Mouse (Mus musculus) liver, embryonic 14.5 days (tissue): Measurements from ENCODE around the gene Tpm3. TPM values are rescaled to one million over a fixed set of nuclear protein-coding genes. Genes with fewer than 3 reads are reported as not detected.

ENCODE experiments used
- ATAC-seq: fragments of 200-750 bp; cut with Nextera tagmentation; 2 replicates; pipeline ENCODE4 v1.8.0; 2017; ENCODE audit warnings: moderate number of reproducible peaks, mild to moderate bottlenecking, moderate library complexity; ENCODE audit not compliant: insufficient read depth
- DNase-seq, 3 experiments: peaks; one replicate each; pipeline ENCODE4 v3.0.0-alpha.2; 2012 to 2013; ENCODE audit warnings: low read depth in 3 of 3, low spot score in 3 of 3
- H3K27ac ChIP-seq: fragments of 300-500 bp; sonication (generic); 2 replicates; pipeline ENCODE4 v1.5.1; 2014; ENCODE audit warnings: moderate library complexity, mild to moderate bottlenecking, control low read depth, inconsistent platforms
- H3K27me3 ChIP-seq: fragments of 300-500 bp; sonication (generic); 2 replicates; pipeline ENCODE4 v1.6.1; 2014; ENCODE audit warnings: mild to moderate bottlenecking, low read length, moderate library complexity; ENCODE audit not compliant: control insufficient read depth, insufficient read depth
- H3K36me3 ChIP-seq: fragments of 300-500 bp; sonication (generic); replicated peaks from 2 replicates; pipeline ENCODE4 v1.6.1; 2014; ENCODE audit warnings: low read depth; ENCODE audit not compliant: control insufficient read depth, insufficient read depth
- H3K4me1 ChIP-seq, 2 experiments: fragments of 200-500 bp in 1 of 2; fragments of 300-500 bp in 1 of 2; sonication (generic) in 1 of 2; replicated peaks; 2 replicates each; pipeline ENCODE4 v1.6.1; 2012 to 2014; ENCODE audit warnings: antibody characterized with exemption in 1 of 2, inconsistent platforms in 1 of 2, low read length in 1 of 2; ENCODE audit not compliant: control insufficient read depth in 2 of 2, insufficient read depth in 2 of 2
- H3K4me2 ChIP-seq: fragments of 300-500 bp; sonication (generic); 2 replicates; pipeline ENCODE4 v1.6.1; 2014; ENCODE audit warnings: low read depth, mild to moderate bottlenecking, control low read depth, moderate library complexity
- H3K4me3 ChIP-seq, 2 experiments: fragments of 200-500 bp in 1 of 2; fragments of 300-500 bp in 1 of 2; sonication (generic) in 1 of 2; 2 replicates each; pipeline ENCODE4 v1.5.1; 2012 to 2014; ENCODE audit warnings: low read depth in 2 of 2, low read length in 2 of 2, mild to moderate bottlenecking in 2 of 2, control low read depth in 1 of 2, inconsistent platforms in 1 of 2, moderate library complexity in 1 of 2; ENCODE audit not compliant: insufficient read depth in 1 of 2
- H3K9ac ChIP-seq: fragments of 300-500 bp; sonication (generic); replicated peaks from 2 replicates; pipeline ENCODE4 v1.6.1; 2014; ENCODE audit warnings: mild to moderate bottlenecking, control low read depth, moderate library complexity
- H3K9me3 ChIP-seq: fragments of 300-500 bp; sonication (generic); 2 replicates; pipeline ENCODE4 v1.6.1; 2016; ENCODE audit warnings: low read length, mixed read lengths; ENCODE audit not compliant: control insufficient read depth
- CTCF ChIP-seq: IDR thresholded peaks from 2 replicates; pipeline ENCODE4 v1.5.1; 2016; ENCODE audit warnings: antibody characterized with exemption, low read depth, control low read depth
- EP300 ChIP-seq: IDR thresholded peaks from 2 replicates; pipeline ENCODE4 v1.6.1; 2016; ENCODE audit warnings: antibody characterized with exemption, low read depth
- WGBS: fragments of 180-500 bp; shearing (Covaris S2); extraction: QIAGEN DNeasy Blood & Tissue Kit; methylation state at CpG from one replicate; pipeline ENCODE4 v1.1.7; 2014; ENCODE audit not compliant: insufficient replicate concordance; 5-methylcytosine and 5-hydroxymethylcytosine counted together
- polyA plus RNA-seq, 2 experiments: library from polyadenylated mRNA; depleted of rRNA in 1 of 2; stranded (reverse) in 1 of 2; unstranded in 1 of 2; fragments of >200 nt; fragmentation: Nextera tagmentation in 1 of 2; extraction: Ambion mirVana in 1 of 2; gene quantifications; 2 replicates each; pipeline versions ENCODE4 v1.2.1 to v1.2.3; 2012 to 2014

Gene Tpm3
- polyA plus RNA-seq (2012; rRNA removed) = 54.6 and 86.2 TPM in 2 replicates
- 153 and 160 TPM in 2 replicates for polyA plus RNA-seq (2014; fragmentation: Nextera tagmentation; extraction: Ambion mirVana)

- no peak within 1 kb of the TSS for H3K9ac ChIP-seq
- ATAC-seq = no peak
- TF ChIP-seq CTCF = no peak
- TF ChIP-seq EP300 = no peak
- no peak for DNase-seq
- H3K4me1 ChIP-seq = no peaks in the 10 kb centered on the region
- 39% methylated on average over 4 of the region's 4 CpGs for WGBS
- no peaks in the 10 kb centered on the region for H3K36me3 ChIP-seq
- no peak within 1 kb of the TSS for H3K27ac ChIP-seq
- no peaks in the 10 kb centered on the region for H3K27me3 ChIP-seq
- no peak within 1 kb of the TSS for H3K4me2 ChIP-seq
- H3K9me3 ChIP-seq = no peaks in the 10 kb centered on the region
- no peak within 1 kb of the TSS for H3K4me3 ChIP-seq
Measured at GRCm38 (mm10) chr3:90072294-90072693, at the start of gene Tpm3. TSS of gene Tpm3 (plus strand) at chr3:90072649.

GRCm38 (mm10) chr3:90034653-90035052 lies 37.8 kb upstream of the Tpm3 start:
- H3K4me1 ChIP-seq = no peaks in the 10 kb centered on the region
- ATAC-seq (no peak), DNase-seq (no peak)
- H3K36me3 ChIP-seq = peaks cover 73% of the 10 kb centered on the region
- H3K4me2 ChIP-seq = no peak overlapping the region
- no peaks in the 10 kb centered on the region for H3K27me3 ChIP-seq
- WGBS = 75% methylated on average over 2 of the region's 2 CpGs
- no peak overlapping the region for H3K4me3 ChIP-seq
- no peaks in the 10 kb centered on the region for H3K9me3 ChIP-seq
- TF ChIP-seq EP300 (peak; percentile 57), CTCF (no peak)
- no peak overlapping the region for H3K9ac ChIP-seq
- H3K27ac ChIP-seq = no peak overlapping the region

GRCm38 (mm10) chr3:90036263-90036662 lies 36.2 kb upstream of the Tpm3 start:
- Histone ChIP-seq H3K36me3 (peaks cover 69% of the 10 kb centered on the region), H3K4me1 (no peaks in the 10 kb centered on the region), H3K9ac (no peak overlapping the region), H3K4me3 (no peak overlapping the region), H3K27ac (no peak overlapping the region), H3K27me3 (no peaks in the 10 kb centered on the region), H3K4me2 (no peak overlapping the region), H3K9me3 (no peaks in the 10 kb centered on the region)
- TF ChIP-seq EP300 (no peak), CTCF (no peak)
- ATAC-seq (no peak), DNase-seq (no peak)
- WGBS = 81% methylated on average over 1 of the region's 1 CpGs

GRCm38 (mm10) chr3:90049691-90050090 lies 22.8 kb upstream of the Tpm3 start:
- H3K9me3 ChIP-seq = no peaks in the 10 kb centered on the region
- DNase-seq (no peak), ATAC-seq (no peak)
- H3K36me3 ChIP-seq = peaks cover 21% of the 10 kb centered on the region
- H3K4me1 ChIP-seq = peaks cover 10 to 17% of the 10 kb centered on the region in 2 experiments
- no peak overlapping the region for H3K9ac ChIP-seq
- no peak overlapping the region for H3K4me3 ChIP-seq
- H3K27ac ChIP-seq = no peak overlapping the region
- H3K27me3 ChIP-seq = no peaks in the 10 kb centered on the region
- WGBS = 75% methylated on average over 3 of the region's 3 CpGs
- no peak overlapping the region for H3K4me2 ChIP-seq
- TF ChIP-seq CTCF (no peak), EP300 (no peak)

- Histone ChIP-seq H3K27me3 (no peaks in the 10 kb centered on the region), H3K4me1 (peaks cover 10 to 17% of the 10 kb centered on the region in 2 experiments), H3K4me3 (peak within 1 kb of the TSS; percentile 96 to 97), H3K36me3 (peaks cover 20% of the 10 kb centered on the region), H3K27ac (peak within 1 kb of the TSS; percentile 88), H3K9me3 (no peaks in the 10 kb centered on the region), H3K4me2 (peak within 1 kb of the TSS; percentile 83), H3K9ac (peak within 1 kb of the TSS; percentile 93)
- under 1% methylated on average over 41 of the region's 43 CpGs for WGBS
- TF ChIP-seq EP300 (no peak), CTCF (peak; percentile 23; the same call in 1 of the 2 replicates)
- ATAC-seq (peak; percentile 57), DNase-seq (peak; percentile 47 to 49 (median 49))
Measured at GRCm38 (mm10) chr3:90051441-90052350, 20.8 kb upstream of the Tpm3 start, which contains the start of gene 4933434E20Rik. TSS of gene 4933434E20Rik (plus strand) at chr3:90051636.
